ENCODE assay signal across 8 mouse cellular contexts in the genomic region with DNA sequence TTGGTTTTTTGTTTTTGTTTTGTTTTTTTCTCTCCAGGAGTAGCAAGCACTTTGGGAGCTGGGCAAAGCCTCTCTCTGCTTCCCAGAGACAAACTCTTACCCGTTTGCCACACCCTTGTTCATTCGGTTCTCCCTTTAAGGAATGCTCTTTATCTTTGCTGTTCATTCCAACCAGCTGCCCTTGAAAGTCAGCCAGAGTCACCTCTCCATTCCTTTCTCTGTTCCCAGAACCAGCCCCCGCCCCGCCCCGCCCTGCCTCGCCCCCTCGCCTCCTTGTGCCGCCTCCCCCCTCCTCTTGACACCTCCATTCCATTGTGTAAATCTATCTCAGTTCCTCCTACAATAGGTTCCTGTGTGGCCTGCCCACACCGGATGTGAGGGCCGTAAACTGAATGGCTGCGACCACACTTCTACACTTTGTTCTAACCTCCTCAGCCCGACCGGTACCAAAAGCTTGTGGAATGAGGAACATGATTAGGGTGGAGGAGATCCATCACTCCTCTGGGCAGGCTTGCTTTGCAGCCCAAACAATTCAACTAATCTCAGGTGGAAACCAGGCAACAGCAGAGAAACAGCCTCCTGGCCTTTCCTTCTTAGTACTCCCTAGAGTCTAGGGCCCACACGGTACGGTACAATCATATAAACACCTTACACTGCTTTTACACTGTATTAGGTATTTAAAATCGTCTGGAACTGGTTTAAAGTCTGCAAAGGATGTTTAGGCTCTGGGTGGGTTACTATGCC. TPM values are rescaled to one million over a fixed set of nuclear protein-coding genes. Genes with fewer than 3 reads are reported as not detected.
A peak's percentile ranks its signal among the peaks of the same experiment; 100 is the strongest.
DNase-seq lines count a peak whose midpoint lies in the region; ATAC-seq and TF ChIP-seq lines count a peak whose summit lies in the region.

No protein-coding gene starts in this region.

- 12% methylated on average over 16 of the region's 16 CpGs for WGBS in kidney, embryonic 14.5 days
- WGBS in heart, embryonic 11.5 days (ENCODE audit: insufficient replicate concordance): 13% methylated on average over 16 of the region's 16 CpGs
- WGBS in liver, embryonic 13.5 days (ENCODE audit: insufficient replicate concordance): 10% methylated on average over 16 of the region's 16 CpGs
- WGBS in small intestine, adult 2 months: 9% methylated on average over 16 of the region's 16 CpGs
- WGBS in hindbrain, embryonic 16.5 days: 26% methylated on average over 16 of the region's 16 CpGs
- 39% methylated on average over 16 of the region's 16 CpGs for WGBS in forebrain, postnatal 0 days

- H3K27me3 ChIP-seq in kidney, embryonic 14.5 days (ENCODE audit: control insufficient read depth, insufficient read depth, low read length): no peaks in the 10 kb centered on the region
- H3K27me3 ChIP-seq in heart, embryonic 11.5 days (ENCODE audit: control insufficient read depth, insufficient read depth, low read length): no peaks in the 10 kb centered on the region
- H3K27me3 ChIP-seq in liver, embryonic 13.5 days: no peaks in the 10 kb centered on the region
- no peaks in the 10 kb centered on the region for H3K27me3 ChIP-seq in small intestine, adult 2 months (ENCODE audit: control insufficient read depth, insufficient read depth, low read length)
- peaks cover 2% of the 10 kb centered on the region; the same call in 1 of the 2 replicates for H3K27me3 ChIP-seq in hindbrain, embryonic 16.5 days (replicated peaks; ENCODE audit: control insufficient read depth, insufficient read depth, low read length)
- H3K27me3 ChIP-seq in forebrain, postnatal 0 days (ENCODE audit: insufficient read depth, low read length): no peaks in the 10 kb centered on the region

- H3K4me1 ChIP-seq in kidney, embryonic 14.5 days (ENCODE audit: control insufficient read depth, insufficient read depth, low read length): peaks cover 14% of the 10 kb centered on the region; the same call in 1 of the 2 replicates
- 0 out of 2 replicates have a peak, but pooled peaks cover 4% of the 10 kb centered on the region for H3K4me1 ChIP-seq in heart, embryonic 11.5 days (ENCODE audit: control insufficient read depth, insufficient read depth, low read length)
- peaks cover 10% of the 10 kb centered on the region; the same call in 1 of the 2 replicates for H3K4me1 ChIP-seq in liver, embryonic 13.5 days (replicated peaks)
- peaks cover 12% of the 10 kb centered on the region; the same call in 1 of the 2 replicates for H3K4me1 ChIP-seq in small intestine, adult 2 months (ENCODE audit: control insufficient read depth, insufficient read depth, insufficient read length, low read length)
- H3K4me1 ChIP-seq in hindbrain, embryonic 16.5 days (ENCODE audit: control insufficient read depth, insufficient read depth, low read depth, low read length): no peaks in the 10 kb centered on the region
- no peaks in the 10 kb centered on the region for H3K4me1 ChIP-seq in forebrain, postnatal 0 days (ENCODE audit: insufficient read depth)

- peaks cover 3% of the 10 kb centered on the region; the same call in 1 of the 2 replicates for H3K9me3 ChIP-seq in kidney, embryonic 14.5 days (ENCODE audit: control insufficient read depth, low read length)
- no peaks in the 10 kb centered on the region for H3K9me3 ChIP-seq in heart, embryonic 11.5 days (replicated peaks; ENCODE audit: control insufficient read depth, low read length)
- no peaks in the 10 kb centered on the region for H3K9me3 ChIP-seq in liver, embryonic 13.5 days (replicated peaks)
- no peaks in the 10 kb centered on the region for H3K9me3 ChIP-seq in hindbrain, embryonic 16.5 days (ENCODE audit: control insufficient read depth, low read length)
- no peaks in the 10 kb centered on the region for H3K9me3 ChIP-seq in forebrain, postnatal 0 days (ENCODE audit: low read length)

- H3K4me2 ChIP-seq in kidney, embryonic 14.5 days (replicated peaks; ENCODE audit: low read depth, low read length): no peak overlapping the region
- H3K4me2 ChIP-seq in heart, embryonic 11.5 days: peak overlapping the region; percentile 37; the same call in 1 of the 2 replicates
- H3K4me2 ChIP-seq in liver, embryonic 13.5 days: no peak overlapping the region
- H3K4me2 ChIP-seq in hindbrain, embryonic 16.5 days (ENCODE audit: low read length): no peak overlapping the region
- H3K4me2 ChIP-seq in forebrain, postnatal 0 days (ENCODE audit: low read depth): no peak overlapping the region

- no peak for TF ChIP-seq POLR2A in small intestine, adult 2 months (IDR thresholded peaks at IDR 0.05; ENCODE audit: low read depth, low read length)

- no peak overlapping the region for H3K4me3 ChIP-seq in kidney, embryonic 14.5 days (ENCODE audit: low read length)
- no peak overlapping the region for H3K4me3 ChIP-seq in heart, embryonic 11.5 days (ENCODE audit: low read depth, low read length)
- no peak overlapping the region for H3K4me3 ChIP-seq in liver, embryonic 13.5 days (replicated peaks)
- no peak overlapping the region for H3K4me3 ChIP-seq in small intestine, adult 2 months (ENCODE audit: low read depth, low read length)
- no peak overlapping the region for H3K4me3 ChIP-seq in hindbrain, embryonic 16.5 days (ENCODE audit: low read length)
- H3K4me3 ChIP-seq in forebrain, postnatal 0 days (ENCODE audit: low read depth, low read length): no peak overlapping the region

- no peak overlapping the region; the same call in 1 of the 2 replicates for H3K27ac ChIP-seq in kidney, embryonic 14.5 days (ENCODE audit: low read depth, low read length)
- H3K27ac ChIP-seq in heart, embryonic 11.5 days (ENCODE audit: low read depth, low read length): peak overlapping the region; percentile 70
- H3K27ac ChIP-seq in liver, embryonic 13.5 days: no peak overlapping the region
- H3K27ac ChIP-seq in small intestine, adult 2 months (ENCODE audit: insufficient read depth, low read depth, low read length): peak overlapping the region; percentile 26
- H3K27ac ChIP-seq in hindbrain, embryonic 16.5 days (ENCODE audit: low read depth, low read length): no peak overlapping the region
- no peak overlapping the region for H3K27ac ChIP-seq in forebrain, postnatal 0 days (ENCODE audit: low read depth, low read length)

- H3K36me3 ChIP-seq in kidney, embryonic 14.5 days (ENCODE audit: control insufficient read depth, insufficient read depth, low read length): no peaks in the 10 kb centered on the region
- H3K36me3 ChIP-seq in heart, embryonic 11.5 days (ENCODE audit: control insufficient read depth, insufficient read depth, low read length): no peaks in the 10 kb centered on the region
- no peaks in the 10 kb centered on the region for H3K36me3 ChIP-seq in liver, embryonic 13.5 days
- H3K36me3 ChIP-seq in small intestine, adult 2 months (ENCODE audit: control insufficient read depth, insufficient read depth, low read length): no peaks in the 10 kb centered on the region
- H3K36me3 ChIP-seq in hindbrain, embryonic 16.5 days (ENCODE audit: control insufficient read depth, insufficient read depth, low read length): no peaks in the 10 kb centered on the region
- H3K36me3 ChIP-seq in forebrain, postnatal 0 days (ENCODE audit: insufficient read depth): no peaks in the 10 kb centered on the region

- no peak for TF ChIP-seq CTCF in small intestine, adult 2 months (IDR thresholded peaks at IDR 0.05; ENCODE audit: extremely low read depth, insufficient read length, insufficient replicate concordance, low read depth, low read length)
- no peak for TF ChIP-seq CTCF in forebrain, postnatal 0 days (IDR thresholded peaks at IDR 0.05; ENCODE audit: low read depth)

- H3K9ac ChIP-seq in kidney, embryonic 14.5 days (ENCODE audit: low read depth, low read length): no peak overlapping the region
- peak overlapping the region; percentile 28; the same call in 1 of the 2 replicates for H3K9ac ChIP-seq in heart, embryonic 11.5 days (ENCODE audit: low read depth, low read length)
- no peak overlapping the region for H3K9ac ChIP-seq in liver, embryonic 13.5 days
- no peak overlapping the region for H3K9ac ChIP-seq in hindbrain, embryonic 16.5 days (ENCODE audit: low read depth, low read length)
- H3K9ac ChIP-seq in forebrain, postnatal 0 days: no peak overlapping the region

- DNase-seq in kidney, adult 11 months: no peak
- no peak for DNase-seq in liver, embryonic 13.5 days
- DNase-seq in forebrain, postnatal 0 days: no peak
- DNase-seq in retina, embryonic 14.5 days (ENCODE audit: low spot score): no peak

- ATAC-seq in kidney, embryonic 14.5 days (ENCODE audit: low FRiP score, low TSS enrichment): peak; percentile 87
- ATAC-seq in heart, embryonic 11.5 days (replicated peaks; ENCODE audit: insufficient number of reproducible peaks, low FRiP score, low TSS enrichment): peak; percentile 52
- peak; percentile 15; the same call in 1 of the 2 replicates for ATAC-seq in liver, embryonic 13.5 days (ENCODE audit: low read depth)
- no peak for ATAC-seq in hindbrain, embryonic 16.5 days
- ATAC-seq in forebrain, postnatal 0 days: no peak

RNA-seq across cellular contexts. Expression of gene Gcnt2, which starts 9.5 kb away (rescaled TPM):
- polyA plus RNA-seq in kidney, embryonic 14.5 days (2014; fragmentation: Nextera tagmentation; extraction: Ambion mirVana): 3.4 and 6.9 TPM in 2 replicates
- polyA plus RNA-seq in heart, embryonic 11.5 days (2014; fragmentation: Nextera tagmentation; extraction: Ambion mirVana): 4.1 and 4.7 TPM in 2 replicates
- 0.77 and 1.3 TPM in 2 replicates for polyA plus RNA-seq in liver, embryonic 13.5 days (2015; fragmentation: Nextera tagmentation; extraction: Ambion mirVana)
- polyA plus RNA-seq in small intestine, adult 2 months (2012; rRNA removed): 2.2 and 3.8 TPM in 2 replicates
- 5.3 and 7.1 TPM in 2 replicates for polyA plus RNA-seq in hindbrain, embryonic 16.5 days (2015; fragmentation: Nextera tagmentation; extraction: Ambion mirVana)
- 8.2 and 9.2 TPM in 2 replicates for total RNA-seq in forebrain, postnatal 0 days (2014; rRNA removed)
- polyA plus RNA-seq in forebrain, postnatal 0 days (2015; fragmentation: Nextera tagmentation; extraction: Ambion mirVana): 3.3 and 3.4 TPM in 2 replicates

Comparison
In these comparisons a context has a peak if more than half of its experiments do, and no peak if none do; other contexts are left out.
1. ATAC-seq: peak in kidney, embryonic 14.5 days (single experiment), heart, embryonic 11.5 days (single experiment) and liver, embryonic 13.5 days (single experiment); none in hindbrain, embryonic 16.5 days (single experiment) and forebrain, postnatal 0 days (single experiment).
2. H3K27ac ChIP-seq: peak in heart, embryonic 11.5 days (single experiment) and small intestine, adult 2 months (single experiment); none in kidney, embryonic 14.5 days (single experiment), liver, embryonic 13.5 days (single experiment), hindbrain, embryonic 16.5 days (single experiment) and forebrain, postnatal 0 days (single experiment).